Mouse (Mus musculus): ENCODE measurements around the gene Hist2h3c2. TPM values are rescaled to one million over a fixed set of nuclear protein-coding genes. Genes with fewer than 3 reads are reported as not detected.
"Not testable (repeated sequence)": the region's sequence is repeated elsewhere in the genome, so short reads cannot be mapped to it uniquely, and the experiment has no call there.

The Hist2h3c2 gene
- polyA plus RNA-seq, 1 experiment: 45.8 TPM

GRCm38 (mm10) chr3:96235836-96236235 is 3.1 kb downstream of the Hist2h3c2 start:
- no peak for DNase-seq (ENCODE audit: low read depth)

- DNase-seq (ENCODE audit: low read depth): no peak
Measured at GRCm38 (mm10) chr3:96234914-96235313, 4.0 kb downstream of the Hist2h3c2 start.

GRCm38 (mm10) chr3:96231758-96232120 is 7.2 kb downstream of the Hist2h3c2 start:
- DNase-seq (ENCODE audit: low read depth): no peak

GRCm38 (mm10) chr3:96230910-96231757 is 7.8 kb downstream of the Hist2h3c2 start:
- no peak for DNase-seq (ENCODE audit: low read depth)

- no peak for DNase-seq (ENCODE audit: low read depth)
Measured at GRCm38 (mm10) chr3:96230404-96230803, 8.5 kb downstream of the Hist2h3c2 start.

GRCm38 (mm10) chr3:96228828-96229227 is 10.1 kb downstream of the Hist2h3c2 start:
- DNase-seq (ENCODE audit: low read depth): no peak

GRCm38 (mm10) chr3:96226695-96227648 is 12.0 kb downstream of the Hist2h3c2 start:
- DNase-seq (ENCODE audit: low read depth): no peak

GRCm38 (mm10) chr3:96225421-96225820 is 13.5 kb downstream of the Hist2h3c2 start:
- no peak for DNase-seq (ENCODE audit: low read depth)

GRCm38 (mm10) chr3:96222774-96223173 is 16.2 kb downstream of the Hist2h3c2 start:
- DNase-seq (ENCODE audit: low read depth): no peak

GRCm38 (mm10) chr3:96221640-96222038 is 17.3 kb downstream of the Hist2h3c2 start:
- no peak for DNase-seq (ENCODE audit: low read depth)

GRCm38 (mm10) chr3:96220765-96221639 is 17.9 kb downstream of the Hist2h3c2 start, which contains the start of the genes Hist2h2ac and Hist2h2be:
TSS of gene Hist2h2ac (minus strand) at chr3:96220880.
TSS of gene Hist2h2be (plus strand) at chr3:96221119.
- DNase-seq (ENCODE audit: low read depth): no peak

GRCm38 (mm10) chr3:96220131-96220764 is 18.7 kb downstream of the Hist2h3c2 start:
- not testable (repeated sequence) for DNase-seq (ENCODE audit: low read depth)

GRCm38 (mm10) chr3:96219661-96220130 is 19.2 kb downstream of the Hist2h3c2 start, which contains the start of the genes Bola1 and Hist2h2ab:
TSS of gene Bola1 (minus strand) at chr3:96219709.
TSS of gene Hist2h2ab (plus strand) at chr3:96219865.
- DNase-seq (ENCODE audit: low read depth): no peak

GRCm38 (mm10) chr3:96219191-96219641 is 19.7 kb downstream of the Hist2h3c2 start:
- no peak for DNase-seq (ENCODE audit: low read depth)

- DNase-seq (ENCODE audit: low read depth): no peak
Measured at GRCm38 (mm10) chr3:96209242-96209641, 29.7 kb downstream of the Hist2h3c2 start.

- no peak for DNase-seq (ENCODE audit: low read depth)
Measured at GRCm38 (mm10) chr3:96207819-96208218, 31.1 kb downstream of the Hist2h3c2 start.

GRCm38 (mm10) chr3:96199731-96200130 is 39.2 kb downstream of the Hist2h3c2 start:
- no peak for DNase-seq (ENCODE audit: low read depth)

GRCm38 (mm10) chr3:96198601-96199251 is 40.2 kb downstream of the Hist2h3c2 start:
- not testable (repeated sequence) for DNase-seq (ENCODE audit: low read depth)

GRCm38 (mm10) chr3:96198181-96198580 is 40.7 kb downstream of the Hist2h3c2 start:
- peak; percentile 17 for DNase-seq (ENCODE audit: low read depth)
